Mouse (Mus musculus) adrenal gland, postnatal 36 days (tissue): Measurements from ENCODE around the gene Sppl2a. TPM values are rescaled to one million over a fixed set of nuclear protein-coding genes. Genes with fewer than 3 reads are reported as not detected.
A peak's percentile ranks its signal among the peaks of the same experiment; 100 is the strongest.
"Not testable (repeated sequence)": the region's sequence is repeated elsewhere in the genome, so short reads cannot be mapped to it uniquely, and the experiment has no call there.

Experiments used
- DNase-seq, 2 experiments: peaks; one replicate each; pipeline ENCODE4 v3.0.0; 2021; ENCODE audit warnings: mixed read lengths in 1 of 2
- microRNA-seq: library from miRNA; unstranded; fragments of <30 nt; microRNA quantifications from one replicate; pipeline ENCODE4 v1.2.0, GENCODE M21; 2021
- total RNA-seq, 2 experiments: library from RNA; stranded (reverse); gene quantifications; 2 replicates each; pipeline ENCODE4 v1.2.3; 2021

The Sppl2a gene
- total RNA-seq, 2 experiments from 2014 or later: 91.4 to 95.3 TPM

- no peak for DNase-seq
Measured at GRCm38 (mm10) chr2:126894245-126894644, 38.8 kb downstream of the Sppl2a start.

GRCm38 (mm10) chr2:126892316-126892715 lies 40.7 kb downstream of the Sppl2a start:
- no peak for DNase-seq

- DNase-seq: no peak
Measured at GRCm38 (mm10) chr2:126891743-126892142, 41.3 kb downstream of the Sppl2a start.

- DNase-seq: no peak
Measured at GRCm38 (mm10) chr2:126887141-126887540, 45.9 kb downstream of the Sppl2a start.

- DNase-seq: no peak
Measured at GRCm38 (mm10) chr2:126885871-126886270, 47.2 kb downstream of the Sppl2a start.

GRCm38 (mm10) chr2:126882711-126883110 lies 50.3 kb downstream of the Sppl2a start:
- not testable (repeated sequence) for DNase-seq

GRCm38 (mm10) chr2:126877991-126878390 lies 55.0 kb downstream of the Sppl2a start:
- no peak for DNase-seq

GRCm38 (mm10) chr2:126875871-126876796 lies 56.9 kb downstream of the Sppl2a start, which contains the start of gene Trpm7:
Gene Trpm7, minus strand, starts transcription at chr2:126876230.
- DNase-seq: peak; percentile 94 to 96

GRCm38 (mm10) chr2:126875516-126875835 lies 57.6 kb downstream of the Sppl2a start:
- peak in 1 of 2 experiments; percentile 33 for DNase-seq

GRCm38 (mm10) chr2:126874809-126875515 lies 58.1 kb downstream of the Sppl2a start:
- DNase-seq: peak; percentile 10 to 12

- no peak for DNase-seq
Measured at GRCm38 (mm10) chr2:126866301-126866700, 66.7 kb downstream of the Sppl2a start.

GRCm38 (mm10) chr2:126865501-126866199 lies 67.4 kb downstream of the Sppl2a start:
- peak; percentile 51 for DNase-seq

GRCm38 (mm10) chr2:126865026-126865425 lies 68.0 kb downstream of the Sppl2a start:
- no peak for DNase-seq

- no peak for DNase-seq
Measured at GRCm38 (mm10) chr2:126844751-126845150, 88.3 kb downstream of the Sppl2a start.

Small RNA genes within 50 kb of the gene (microRNA-seq; reads per million reads assigned to microRNA genes)
- 1.2 reads per million for gene Mir3473g

Other genes starting within 250 kb of the Sppl2a start
- 10 to 100 TPM; 66.9 to 76.5 TPM for gene Usp8, start 225.9 kb downstream of the Sppl2a start, total RNA-seq
- not detected for gene Usp50, start 149.8 kb downstream of the Sppl2a start, total RNA-seq
- 10 to 100 TPM; 42.1 to 43.6 TPM for gene Trpm7, start 57.0 kb downstream of the Sppl2a start, total RNA-seq
- gene Ap4e1, start 75.5 kb upstream of the Sppl2a start, total RNA-seq: 10 to 100 TPM; 11.1 to 11.6 TPM
- gene Blvra, start 137.4 kb upstream of the Sppl2a start, total RNA-seq: 10 to 100 TPM; 24.3 to 33.8 TPM
- 1 to 10 TPM; 3.9 to 4.3 TPM for gene Ncaph, start 200.7 kb upstream of the Sppl2a start, total RNA-seq
- 1 to 10 TPM; 6.1 to 6.7 TPM for gene Itpripl1, start 210.2 kb upstream of the Sppl2a start, total RNA-seq